Mouse (Mus musculus): ENCODE measurements around the gene Dusp10. TPM values are rescaled to one million over a fixed set of nuclear protein-coding genes. Genes with fewer than 3 reads are reported as not detected.

Gene Dusp10
- total RNA-seq, 4 experiments from 2014 or later = 7.9 to 26.6 (median 16.4) TPM

GRCm38 (mm10) chr1:184106832-184107231, 93.7 kb downstream of the Dusp10 start:
- no peak for DNase-seq

GRCm38 (mm10) chr1:184107448-184107847, 94.3 kb downstream of the Dusp10 start:
- no peak for DNase-seq

GRCm38 (mm10) chr1:184108254-184108653, 95.2 kb downstream of the Dusp10 start:
- DNase-seq = no peak

GRCm38 (mm10) chr1:184117586-184117985, 104.5 kb downstream of the Dusp10 start:
- DNase-seq = no peak

- DNase-seq = no peak
These were observed 104.9 kb downstream of the Dusp10 start for GRCm38 (mm10) chr1:184117991-184118390.

- no peak for DNase-seq
These were observed 105.5 kb downstream of the Dusp10 start for GRCm38 (mm10) chr1:184118586-184118985.

Other genes starting within 250 kb of the Dusp10 start
- 1 to 10 TPM; 1.2 to 2.7 (median 1.8) TPM for gene 1700056E22Rik, start 21.0 kb downstream of the Dusp10 start, total RNA-seq (2022)

Data from adrenal gland, adult 8-10 months (tissue).